Mouse (Mus musculus) liver, postnatal 0 days (tissue): ENCODE data around the gene Tgfbr1.

Experiments used
- CTCF ChIP-seq: sonication (generic); IDR thresholded peaks from 2 replicates; pipeline ENCODE4 v1.5.1; 2016; ENCODE audit warnings: antibody characterized with exemption, low read depth
- EP300 ChIP-seq: IDR thresholded peaks from 2 replicates; pipeline ENCODE4 v1.6.1; 2016; ENCODE audit warnings: antibody characterized with exemption, low read depth, mild to moderate bottlenecking

- TF ChIP-seq CTCF (no peak), EP300 (no peak)
These were observed 79.7 kb downstream of the Tgfbr1 start for GRCm38 (mm10) chr4:47432766-47433165.
